Mouse (Mus musculus): Measurements from ENCODE around the gene Kndc1. TPM values are rescaled to one million over a fixed set of nuclear protein-coding genes. Genes with fewer than 3 reads are reported as not detected.

Kndc1 gene
- polyA plus RNA-seq, 1 experiment from 2014 or later, result 16.5 TPM

DNA sequence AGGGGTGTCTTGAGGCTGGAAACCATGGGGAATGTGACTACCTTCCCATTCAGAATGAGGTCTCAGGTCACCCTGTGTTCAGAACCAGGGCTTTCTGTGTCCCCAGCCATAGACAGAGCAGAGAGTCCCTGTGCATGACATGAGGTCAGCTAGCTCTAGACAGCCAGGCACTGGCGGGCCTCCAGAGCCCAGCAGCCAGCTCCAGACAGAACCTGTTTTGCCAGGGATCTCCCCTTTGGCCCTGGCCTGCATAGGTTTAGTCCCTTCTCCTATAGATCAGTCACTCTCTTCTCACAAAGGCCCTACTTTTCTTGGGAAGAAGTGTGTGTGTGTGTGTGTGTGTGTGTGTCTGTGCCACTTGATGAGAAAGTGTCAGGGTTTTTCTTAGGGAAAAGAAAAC is 29.6 kb upstream of the Kndc1 start:
- Histone ChIP-seq H3K36me3 (ENCODE audit: control insufficient read depth, insufficient read depth, low read length) (no peaks in the 10 kb centered on the region), H3K9me3 (ENCODE audit: control insufficient read depth, low read length) (no peaks in the 10 kb centered on the region)
- WGBS, result 79% methylated on average over 1 of the region's 1 CpGs

GRCm38 (mm10) chr7:139871014-139871413 is 23.5 kb upstream of the Kndc1 start:
- peaks cover 2% of the 10 kb centered on the region; the same call in 1 of the 2 replicates for H3K36me3 ChIP-seq (ENCODE audit: control insufficient read depth, insufficient read depth, low read length)
- 52% methylated on average over 5 of the region's 5 CpGs for WGBS
- peak; percentile 83 for ATAC-seq
- no peak overlapping the region for H3K4me2 ChIP-seq (ENCODE audit: low read length)
- no peak overlapping the region for H3K27ac ChIP-seq (ENCODE audit: low read depth, low read length)
- no peak overlapping the region for H3K4me3 ChIP-seq (ENCODE audit: low read length)
- no peaks in the 10 kb centered on the region for H3K27me3 ChIP-seq (replicated peaks; ENCODE audit: control insufficient read depth, insufficient read depth, low read length)
- no peaks in the 10 kb centered on the region for H3K9me3 ChIP-seq (ENCODE audit: control insufficient read depth, low read length)
- H3K4me1 ChIP-seq (ENCODE audit: control insufficient read depth, insufficient read depth, low read depth, low read length), result no peaks in the 10 kb centered on the region; the same call in 1 of the 2 replicates
- H3K9ac ChIP-seq (ENCODE audit: low read depth, low read length), result no peak overlapping the region

More for the DNA sequence above, 29.6 kb upstream of the Kndc1 start:
- no peak overlapping the region for H3K27ac ChIP-seq (ENCODE audit: low read depth, low read length)
- no peaks in the 10 kb centered on the region for H3K4me1 ChIP-seq (ENCODE audit: control insufficient read depth, insufficient read depth, low read depth, low read length)
- H3K4me3 ChIP-seq (ENCODE audit: low read length), result no peak overlapping the region
- no peak for ATAC-seq
- no peak overlapping the region for H3K9ac ChIP-seq (ENCODE audit: low read depth, low read length)
- no peaks in the 10 kb centered on the region for H3K27me3 ChIP-seq (replicated peaks; ENCODE audit: control insufficient read depth, insufficient read depth, low read length)
- no peak overlapping the region for H3K4me2 ChIP-seq (ENCODE audit: low read length)

DNA sequence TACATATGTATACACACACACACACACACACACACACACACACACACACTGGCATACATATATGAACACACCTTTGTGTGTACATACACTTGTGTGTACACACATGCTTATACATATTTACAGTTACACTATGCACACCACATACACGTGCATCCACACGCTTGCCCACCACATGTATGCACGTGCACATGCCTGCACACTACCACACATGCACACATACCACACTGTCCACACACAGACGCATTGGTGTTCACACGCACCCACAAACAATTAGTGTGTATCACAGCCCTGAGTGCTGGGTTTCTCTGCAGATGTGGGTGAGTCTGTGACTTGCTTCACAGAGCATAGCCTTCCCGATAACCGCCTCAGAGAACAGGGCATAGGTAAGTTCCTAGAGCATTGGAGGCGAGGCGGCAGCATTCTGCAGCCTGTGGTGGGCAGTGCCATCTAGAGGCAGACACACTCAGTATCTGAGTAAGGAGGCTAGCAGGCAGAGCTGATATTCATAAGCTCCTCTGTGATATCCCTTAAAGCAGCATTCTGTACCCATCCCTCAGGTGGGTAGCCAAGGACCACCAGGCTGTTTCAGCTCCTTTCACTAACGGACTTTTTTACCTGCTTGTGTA is 17.2 kb upstream of the Kndc1 start:
- H3K27me3 ChIP-seq (replicated peaks; ENCODE audit: control insufficient read depth, insufficient read depth, low read length), result no peaks in the 10 kb centered on the region
- 64% methylated on average over 10 of the region's 10 CpGs for WGBS
- no peaks in the 10 kb centered on the region for H3K4me1 ChIP-seq (ENCODE audit: control insufficient read depth, insufficient read depth, low read depth, low read length)
- no peak overlapping the region for H3K4me3 ChIP-seq (ENCODE audit: low read length)
- peaks cover 2% of the 10 kb centered on the region; the same call in 1 of the 2 replicates for H3K36me3 ChIP-seq (ENCODE audit: control insufficient read depth, insufficient read depth, low read length)
- peak; percentile 86 for ATAC-seq
- H3K9me3 ChIP-seq (ENCODE audit: control insufficient read depth, low read length), result no peaks in the 10 kb centered on the region
- H3K4me2 ChIP-seq (ENCODE audit: low read length), result no peak overlapping the region
- H3K9ac ChIP-seq (ENCODE audit: low read depth, low read length), result no peak overlapping the region
- no peak overlapping the region for H3K27ac ChIP-seq (ENCODE audit: low read depth, low read length)

DNA sequence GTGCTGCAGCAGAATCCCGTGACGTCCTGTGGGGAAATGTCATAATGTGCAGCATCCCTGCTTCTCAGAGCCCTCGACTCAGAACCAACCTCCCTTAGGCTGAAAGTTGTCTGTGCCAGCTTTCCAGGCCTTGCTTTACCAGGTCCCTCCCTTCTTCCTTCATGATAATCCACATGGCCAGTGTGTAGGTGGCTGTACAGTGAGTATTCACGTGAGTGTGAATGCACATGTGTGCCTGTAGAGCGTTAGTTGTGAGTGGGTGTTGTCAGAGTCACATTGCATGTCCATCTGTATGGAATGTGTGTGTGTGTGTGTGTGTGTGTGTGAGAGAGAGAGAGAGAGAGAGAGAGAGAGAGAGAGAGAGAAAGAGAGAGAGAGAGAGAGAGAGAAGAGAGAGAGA is 16.4 kb upstream of the Kndc1 start:
- no peaks in the 10 kb centered on the region for H3K4me1 ChIP-seq (ENCODE audit: control insufficient read depth, insufficient read depth, low read depth, low read length)
- H3K36me3 ChIP-seq (ENCODE audit: control insufficient read depth, insufficient read depth, low read length), result peaks cover 2% of the 10 kb centered on the region; the same call in 1 of the 2 replicates
- no peak overlapping the region for H3K4me3 ChIP-seq (ENCODE audit: low read length)
- H3K4me2 ChIP-seq (ENCODE audit: low read length), result no peak overlapping the region
- H3K9me3 ChIP-seq (ENCODE audit: control insufficient read depth, low read length), result no peaks in the 10 kb centered on the region
- ATAC-seq, result no peak
- H3K27me3 ChIP-seq (replicated peaks; ENCODE audit: control insufficient read depth, insufficient read depth, low read length), result no peaks in the 10 kb centered on the region
- no peak overlapping the region for H3K9ac ChIP-seq (ENCODE audit: low read depth, low read length)
- 77% methylated on average over 5 of the region's 5 CpGs for WGBS
- no peak overlapping the region for H3K27ac ChIP-seq (ENCODE audit: low read depth, low read length)

DNA sequence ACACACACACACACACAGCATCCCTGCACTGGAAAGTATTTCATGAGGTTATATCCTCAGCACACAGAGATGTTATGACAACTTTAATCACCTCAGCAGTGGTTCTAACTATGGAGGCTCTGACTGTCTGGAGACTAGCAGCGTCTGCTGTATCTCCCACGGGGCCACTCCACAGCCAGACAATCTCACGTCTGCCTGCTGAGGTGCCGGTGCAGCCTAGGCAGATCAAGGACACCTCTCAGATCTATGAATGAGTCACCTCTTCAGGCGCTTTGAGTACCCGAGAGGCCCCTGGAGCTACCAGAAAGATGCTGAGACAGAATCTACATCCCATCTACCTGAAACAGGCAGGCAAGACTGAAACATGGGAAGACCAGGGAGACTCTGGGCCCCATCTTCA is 15.9 kb upstream of the Kndc1 start:
- Histone ChIP-seq H3K4me1 (ENCODE audit: control insufficient read depth, insufficient read depth, low read depth, low read length) (no peaks in the 10 kb centered on the region), H3K27me3 (replicated peaks; ENCODE audit: control insufficient read depth, insufficient read depth, low read length) (no peaks in the 10 kb centered on the region), H3K36me3 (ENCODE audit: control insufficient read depth, insufficient read depth, low read length) (peaks cover 2% of the 10 kb centered on the region; the same call in 1 of the 2 replicates), H3K4me3 (ENCODE audit: low read length) (no peak overlapping the region), H3K4me2 (ENCODE audit: low read length) (no peak overlapping the region), H3K27ac (ENCODE audit: low read depth, low read length) (no peak overlapping the region), H3K9ac (ENCODE audit: low read depth, low read length) (no peak overlapping the region), H3K9me3 (ENCODE audit: control insufficient read depth, low read length) (no peaks in the 10 kb centered on the region)
- 78% methylated on average over 6 of the region's 6 CpGs for WGBS
- no peak for ATAC-seq

GRCm38 (mm10) chr7:139883545-139883944 is 11.0 kb upstream of the Kndc1 start:
- Histone ChIP-seq H3K27ac (ENCODE audit: low read depth, low read length) (no peak overlapping the region), H3K9ac (ENCODE audit: low read depth, low read length) (no peak overlapping the region), H3K4me3 (ENCODE audit: low read length) (no peak overlapping the region), H3K4me2 (ENCODE audit: low read length) (no peak overlapping the region), H3K4me1 (ENCODE audit: control insufficient read depth, insufficient read depth, low read depth, low read length) (no peaks in the 10 kb centered on the region), H3K27me3 (replicated peaks; ENCODE audit: control insufficient read depth, insufficient read depth, low read length) (no peaks in the 10 kb centered on the region), H3K9me3 (ENCODE audit: control insufficient read depth, low read length) (no peaks in the 10 kb centered on the region), H3K36me3 (ENCODE audit: control insufficient read depth, insufficient read depth, low read length) (no peaks in the 10 kb centered on the region)
- 80% methylated on average over 4 of the region's 4 CpGs for WGBS
- ATAC-seq, result no peak

- no peak for ATAC-seq
- Histone ChIP-seq H3K36me3 (ENCODE audit: control insufficient read depth, insufficient read depth, low read length) (no peaks in the 10 kb centered on the region), H3K9ac (ENCODE audit: low read depth, low read length) (no peak overlapping the region), H3K4me1 (ENCODE audit: control insufficient read depth, insufficient read depth, low read depth, low read length) (peaks cover 18% of the 10 kb centered on the region), H3K27me3 (replicated peaks; ENCODE audit: control insufficient read depth, insufficient read depth, low read length) (peaks cover 10% of the 10 kb centered on the region), H3K4me2 (ENCODE audit: low read length) (no peak overlapping the region), H3K27ac (ENCODE audit: low read depth, low read length) (no peak overlapping the region), H3K9me3 (ENCODE audit: control insufficient read depth, low read length) (no peaks in the 10 kb centered on the region), H3K4me3 (ENCODE audit: low read length) (no peak overlapping the region)
- WGBS, result 64% methylated on average over 5 of the region's 5 CpGs
These were observed 2.7 kb upstream of the Kndc1 start for GRCm38 (mm10) chr7:139891779-139892178.

DNA sequence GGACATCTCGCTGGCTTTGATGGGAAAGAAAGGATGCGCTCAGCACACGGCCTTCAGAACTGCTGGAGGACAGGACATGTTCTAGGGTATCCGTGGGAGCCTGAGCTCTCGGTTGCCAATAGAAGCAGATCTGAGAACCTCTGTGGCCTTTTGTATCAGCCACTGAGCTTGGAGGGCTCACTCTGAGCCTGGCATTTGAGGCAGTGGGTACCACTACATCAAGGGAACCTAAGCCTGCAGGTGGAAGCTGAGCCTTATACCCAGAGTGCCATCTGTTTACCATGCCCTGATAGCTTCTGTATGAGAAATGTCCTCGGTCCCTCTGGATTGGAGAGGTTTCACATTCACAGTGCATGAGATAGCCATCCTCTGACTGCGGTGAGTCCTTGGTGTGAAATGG is 1.8 kb downstream of the Kndc1 start:
- Histone ChIP-seq H3K27ac (ENCODE audit: low read depth, low read length) (no peak overlapping the region), H3K36me3 (ENCODE audit: control insufficient read depth, insufficient read depth, low read length) (no peaks in the 10 kb centered on the region), H3K9ac (ENCODE audit: low read depth, low read length) (no peak overlapping the region; the same call in 1 of the 2 replicates), H3K4me2 (ENCODE audit: low read length) (peak overlapping the region; percentile 68), H3K9me3 (ENCODE audit: control insufficient read depth, low read length) (no peaks in the 10 kb centered on the region), H3K4me1 (ENCODE audit: control insufficient read depth, insufficient read depth, low read depth, low read length) (peaks cover 18% of the 10 kb centered on the region), H3K4me3 (ENCODE audit: low read length) (peak overlapping the region; percentile 55), H3K27me3 (replicated peaks; ENCODE audit: control insufficient read depth, insufficient read depth, low read length) (peaks cover 10% of the 10 kb centered on the region)
- ATAC-seq, result no peak
- 77% methylated on average over 7 of the region's 7 CpGs for WGBS

DNA sequence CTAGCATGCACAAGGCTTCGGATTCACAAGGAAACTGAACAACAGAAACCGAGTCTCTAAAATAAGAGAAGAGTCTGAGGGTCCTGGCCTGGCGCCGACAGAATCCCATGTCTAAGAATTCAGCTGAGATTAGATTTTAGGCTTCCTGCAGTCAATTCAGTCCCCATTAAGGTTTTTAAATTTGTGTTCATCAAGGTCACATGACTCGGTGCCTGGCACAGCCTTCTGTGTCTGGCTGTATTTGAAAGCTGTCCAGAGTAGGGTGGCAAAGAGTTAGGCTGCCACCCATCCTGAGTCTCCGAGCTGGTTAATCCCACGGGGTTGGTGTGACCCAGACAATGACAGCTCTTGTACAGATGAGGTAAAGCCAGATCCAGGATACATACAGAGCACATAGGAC is 2.3 kb downstream of the Kndc1 start:
- no peak for ATAC-seq
- no peaks in the 10 kb centered on the region for H3K9me3 ChIP-seq (ENCODE audit: control insufficient read depth, low read length)
- no peaks in the 10 kb centered on the region for H3K36me3 ChIP-seq (ENCODE audit: control insufficient read depth, insufficient read depth, low read length)
- 86% methylated on average over 7 of the region's 7 CpGs for WGBS
- no peak overlapping the region for H3K4me3 ChIP-seq (ENCODE audit: low read length)
- peaks cover 18% of the 10 kb centered on the region for H3K4me1 ChIP-seq (ENCODE audit: control insufficient read depth, insufficient read depth, low read depth, low read length)
- H3K27me3 ChIP-seq (replicated peaks; ENCODE audit: control insufficient read depth, insufficient read depth, low read length), result peaks cover 10% of the 10 kb centered on the region
- no peak overlapping the region for H3K27ac ChIP-seq (ENCODE audit: low read depth, low read length)
- H3K4me2 ChIP-seq (ENCODE audit: low read length), result no peak overlapping the region
- H3K9ac ChIP-seq (ENCODE audit: low read depth, low read length), result no peak overlapping the region

Data from hindbrain, embryonic 16.5 days (tissue).